Mouse (Mus musculus) kidney, adult 2 months (tissue): ENCODE data around the gene Aadacl2.

Source experiments
- CTCF ChIP-seq: fragments of 200-500 bp; conservative IDR thresholded peaks from 2 replicates; pipeline ENCODE4 v1.5.1; 2011; ENCODE audit warnings: low read depth, mild to moderate bottlenecking, control low read depth, low read length, moderate library complexity, mixed read lengths; ENCODE audit not compliant: insufficient read depth, insufficient read length
- POLR2A ChIP-seq: fragments of 200-500 bp; IDR thresholded peaks from one replicate; pipeline ENCODE4 v1.6.1; 2011; ENCODE audit warnings: low read depth, low read length, control low read depth

DNA sequence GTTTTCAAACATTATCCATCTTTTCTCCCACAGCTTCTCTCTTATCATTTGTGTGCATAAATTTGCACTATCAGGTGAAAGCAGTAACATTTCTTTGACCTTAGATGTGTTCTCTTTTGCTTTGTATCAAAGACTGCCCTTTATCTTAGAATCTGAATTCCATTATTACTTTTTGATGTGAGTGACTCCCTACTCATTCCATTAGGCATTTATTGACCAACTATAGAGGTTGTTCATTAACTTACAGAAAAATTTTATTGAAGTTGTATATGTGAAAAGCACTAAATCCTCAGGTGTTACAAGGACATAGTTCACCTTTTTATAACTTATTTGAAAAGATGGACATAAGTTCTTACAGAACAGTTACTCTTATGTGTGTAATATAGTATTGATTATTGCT, 2.9 kb upstream of the Aadacl2 start:
- TF ChIP-seq CTCF (no peak), POLR2A (no peak)
